Mouse (Mus musculus) left cerebral cortex, adult 18-20 months (tissue): ENCODE data around the gene Dusp28. TPM values are rescaled to one million over a fixed set of nuclear protein-coding genes. Genes with fewer than 3 reads are reported as not detected.
A peak's percentile ranks its signal among the peaks of the same experiment; 100 is the strongest.

Experiments
- DNase-seq, 2 experiments: peaks; one replicate each; pipeline ENCODE4 v3.0.0; 2021 to 2022; ENCODE audit warnings: low spot score in 2 of 2, mixed read lengths in 1 of 2
- total RNA-seq, 2 experiments: library from RNA; stranded (reverse); gene quantifications; 2 replicates each; pipeline ENCODE4 v1.2.3; 2021

The Dusp28 gene
- total RNA-seq, 2 experiments from 2014 or later, result 18.2 to 19.2 TPM

DNA sequence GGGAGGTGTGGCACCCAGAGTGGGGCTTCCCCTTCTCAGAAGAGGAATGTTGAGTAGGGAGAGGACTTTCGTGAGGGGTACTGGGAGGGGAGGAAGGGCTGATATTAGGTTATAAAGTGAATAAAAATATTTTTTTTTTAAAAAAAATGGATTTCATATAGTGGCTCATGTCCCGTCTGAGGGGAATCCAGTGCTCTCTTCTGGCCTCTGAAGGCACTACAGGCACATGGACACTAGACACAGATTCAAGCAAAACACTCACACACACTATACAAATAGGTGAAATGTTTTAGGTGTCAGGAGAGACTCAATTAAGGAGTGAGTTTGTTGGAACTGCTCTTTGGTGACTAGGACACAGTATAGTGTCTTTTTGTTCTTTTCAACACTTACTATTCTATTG is 29.2 kb downstream of the Dusp28 start:
- no peak for DNase-seq

DNA sequence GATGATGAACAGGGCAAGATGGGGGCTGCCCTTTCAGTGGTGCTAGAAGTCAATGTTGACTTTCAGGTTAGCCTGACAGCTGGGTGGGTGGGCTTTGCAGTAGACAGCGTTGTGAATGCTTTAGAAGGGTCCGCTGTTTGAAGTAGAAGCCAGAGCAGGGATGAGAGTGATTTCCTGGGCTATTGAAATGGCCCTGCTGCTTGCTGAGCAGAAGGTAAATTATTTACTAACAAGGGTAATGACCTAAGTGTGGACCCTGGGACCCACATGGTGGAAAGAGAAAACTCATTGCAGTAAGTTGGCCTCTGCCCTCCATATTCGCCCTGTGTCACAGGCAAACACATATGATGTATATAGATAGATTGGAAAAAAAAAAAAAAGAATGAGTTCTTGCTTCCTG is 29.7 kb downstream of the Dusp28 start:
- no peak for DNase-seq

DNA sequence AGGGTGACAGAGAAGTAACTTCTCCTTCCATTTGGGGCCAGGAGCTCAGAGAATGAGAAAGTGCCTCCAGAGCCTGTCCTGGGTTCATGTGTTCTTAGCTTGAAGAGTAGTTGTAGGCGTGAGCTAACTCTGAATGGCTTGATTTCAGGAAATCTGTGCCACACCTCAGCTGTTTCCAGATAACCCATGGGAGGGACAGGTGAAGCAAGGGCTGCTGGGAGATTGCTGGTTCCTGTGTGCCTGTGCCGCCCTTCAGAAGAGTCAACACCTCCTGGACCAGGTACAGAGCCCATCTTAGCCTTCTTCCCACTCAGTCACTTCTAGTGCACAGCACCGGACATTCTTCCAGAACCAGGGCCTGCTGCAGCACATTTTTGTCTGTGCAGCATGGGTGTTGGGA is 31.0 kb downstream of the Dusp28 start:
- DNase-seq, result no peak

DNA sequence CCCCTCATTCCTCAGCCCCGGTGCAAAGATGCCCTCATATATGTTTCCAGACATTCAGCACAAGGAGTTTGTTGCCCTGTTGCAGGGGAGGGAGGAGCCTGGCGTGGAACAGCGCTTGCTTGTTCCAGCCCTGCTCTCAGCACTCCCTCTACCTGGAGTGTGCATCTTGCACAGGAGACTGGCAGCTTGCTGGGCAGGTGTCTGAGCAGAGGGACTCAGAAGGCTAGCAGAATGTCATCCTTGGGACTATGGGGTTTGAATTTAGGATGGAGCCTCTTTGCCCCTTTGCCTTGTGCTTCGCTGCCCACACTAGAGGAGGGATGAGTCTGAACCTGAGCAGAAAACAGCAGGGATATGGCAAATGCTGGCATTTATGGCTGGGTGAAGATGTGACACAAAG is 33.0 kb downstream of the Dusp28 start:
- no peak for DNase-seq

DNA sequence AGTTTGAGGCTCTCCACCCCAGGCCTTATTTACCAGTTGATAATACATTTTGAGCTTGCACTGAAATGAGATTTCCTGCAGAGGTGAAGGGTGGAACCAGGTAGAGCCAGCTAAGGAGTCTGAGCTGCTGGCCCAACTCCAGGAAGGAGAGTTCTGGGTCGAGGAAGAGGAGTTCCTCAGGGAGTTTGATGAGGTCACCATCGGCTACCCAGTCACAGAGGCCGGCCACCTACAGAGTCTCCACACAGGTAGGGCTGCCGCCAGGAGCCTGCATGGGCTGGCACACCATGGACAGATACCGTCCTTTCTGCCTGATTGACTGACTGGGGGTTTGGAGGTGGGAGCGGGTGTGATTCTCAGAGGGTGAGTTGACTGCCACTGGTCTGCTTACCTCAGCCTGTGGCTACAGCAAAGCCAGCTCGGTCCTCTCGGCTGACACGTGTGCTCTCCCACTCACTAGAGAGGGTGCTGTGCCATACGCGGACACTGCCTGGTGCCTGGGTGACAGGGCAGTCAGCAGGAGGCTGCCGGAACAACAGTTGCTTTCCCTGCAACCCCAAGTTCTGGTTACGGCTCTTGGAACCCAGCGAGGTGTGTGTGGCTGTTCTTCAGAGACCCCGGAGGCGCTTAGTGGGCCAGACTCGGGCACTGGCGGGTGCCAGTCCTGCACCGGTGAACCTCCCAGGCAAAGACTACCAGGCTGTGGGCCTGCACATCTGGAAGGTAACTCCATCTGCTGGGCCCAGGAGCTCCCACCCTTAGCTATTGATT is 36.6 kb downstream of the Dusp28 start:
- DNase-seq, result no peak

DNA sequence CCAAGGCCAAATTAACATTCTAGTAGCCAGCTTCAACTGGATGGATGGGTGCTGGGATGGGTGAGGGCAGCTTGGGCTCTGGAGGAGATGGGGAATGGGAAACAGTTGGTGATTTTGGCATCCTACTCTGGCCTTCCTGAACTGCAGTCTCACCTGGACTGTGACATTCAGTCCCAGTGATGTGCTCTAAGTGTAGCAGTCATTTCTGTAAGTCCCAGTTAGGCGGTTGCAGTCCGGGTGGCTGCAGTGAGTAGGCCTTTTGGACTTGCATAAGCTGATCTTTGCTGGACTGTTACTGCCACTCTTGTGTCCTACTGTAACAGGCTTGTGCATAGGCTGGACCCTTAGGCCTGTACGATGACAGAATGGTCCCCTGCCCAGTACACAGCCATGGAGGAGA is 41.2 kb downstream of the Dusp28 start:
- no peak for DNase-seq

DNA sequence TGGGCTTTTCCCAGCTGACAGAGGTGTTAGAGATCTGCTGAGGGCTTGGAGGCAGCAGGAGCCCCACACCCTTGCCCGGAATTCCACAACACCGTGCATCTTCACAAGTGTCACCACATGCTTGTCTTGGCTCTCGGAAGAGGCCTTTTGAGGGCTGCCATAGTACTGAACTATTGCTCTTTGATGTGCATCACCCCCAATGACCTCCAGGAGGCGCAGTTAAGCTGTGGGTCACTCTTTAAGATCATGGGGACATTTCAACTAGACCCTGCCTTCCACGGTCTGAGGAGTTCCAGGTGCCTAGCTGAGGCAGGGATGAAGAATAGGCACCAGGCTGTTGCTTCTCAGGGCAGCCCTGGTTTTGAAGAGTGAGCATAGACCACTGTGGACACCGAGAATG is 42.6 kb downstream of the Dusp28 start:
- no peak for DNase-seq

DNA sequence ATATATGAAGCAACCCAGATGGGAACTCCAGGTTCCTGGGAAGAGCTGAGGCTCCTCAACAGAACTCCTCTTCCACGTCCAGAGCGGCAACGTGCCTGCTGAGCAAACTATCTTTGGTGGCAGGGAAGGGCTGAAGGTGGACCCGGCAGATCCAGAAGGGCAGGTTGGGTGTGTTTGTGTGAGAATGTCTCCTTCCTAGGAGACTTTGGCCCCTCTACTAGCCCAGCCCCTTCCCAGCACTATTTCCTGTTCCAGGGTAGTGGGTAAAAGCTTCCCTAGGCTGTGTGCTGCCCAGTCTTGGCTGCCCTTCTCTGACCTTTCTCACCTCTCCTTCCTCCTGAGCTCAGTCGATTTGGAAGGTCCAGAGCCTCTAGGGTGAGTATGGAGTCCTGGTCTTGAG is 43.8 kb downstream of the Dusp28 start, which contains the start of gene Gpr35:
TSS of gene Gpr35 (plus strand) at position 259 of the 400 bp plus-strand sequence.
- DNase-seq, result no peak

DNA sequence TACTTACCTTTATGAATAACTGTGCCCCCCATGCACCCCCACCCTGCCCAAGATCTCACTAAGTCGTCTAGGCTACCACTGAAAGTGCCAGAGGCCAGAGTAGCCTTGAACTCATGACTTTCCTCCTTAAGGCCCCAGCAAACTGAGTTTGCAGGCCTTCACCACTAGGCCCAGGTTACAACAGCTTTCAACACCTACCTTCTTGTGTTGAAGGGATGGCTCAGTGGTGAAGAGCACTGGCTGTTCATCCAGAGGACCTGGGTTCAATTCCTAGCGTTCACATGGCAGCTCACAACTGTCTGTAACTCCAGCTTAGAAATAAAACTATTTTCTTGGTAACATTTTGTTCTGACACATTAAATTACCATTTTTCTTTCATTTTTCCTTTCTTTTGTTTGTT is 46.9 kb downstream of the Dusp28 start:
- DNase-seq, result no peak

DNA sequence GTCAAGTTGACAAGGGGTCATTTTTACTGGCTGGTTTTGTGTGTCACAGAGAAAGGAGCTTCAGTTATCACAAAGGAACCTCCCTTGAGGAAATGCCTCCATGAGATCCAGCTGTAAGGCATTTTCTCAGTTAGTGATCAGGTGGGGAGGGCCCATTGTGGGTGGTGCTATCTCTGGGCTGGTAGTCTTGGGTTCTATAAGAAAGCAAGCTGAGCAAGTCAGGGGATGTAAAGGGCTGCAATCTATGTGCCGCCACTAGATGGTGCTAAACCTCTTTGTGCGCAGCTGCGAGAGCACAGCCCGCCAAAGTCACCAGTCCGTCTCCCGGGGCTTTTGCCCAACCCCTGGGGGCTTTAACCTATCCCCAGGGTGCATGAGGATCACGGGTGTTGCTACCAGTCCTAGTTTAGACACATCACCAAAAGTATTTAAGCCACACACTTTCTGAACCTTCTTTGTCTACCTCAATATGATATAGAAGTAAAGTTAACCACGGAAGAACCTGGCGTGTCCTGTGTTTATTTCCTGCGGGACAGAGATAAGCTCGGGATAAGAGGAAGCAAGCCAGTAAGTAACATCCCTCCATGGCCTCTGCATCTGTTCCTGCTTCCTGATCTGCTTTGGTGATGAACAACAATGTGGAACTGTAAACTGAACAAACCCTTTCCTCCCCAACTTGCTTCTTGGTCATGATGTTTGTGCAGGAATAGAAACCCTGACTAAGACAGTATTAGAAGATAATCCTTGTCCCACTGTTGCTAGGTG is 50.0 kb downstream of the Dusp28 start:
- DNase-seq, result peak; percentile 66 to 74

Other genes with a start within 250 kb of the Dusp28 start
- gene Gpc1, start 75.3 kb upstream of the Dusp28 start, total RNA-seq, result 10 to 100 TPM; 81.6 to 86.5 TPM
- gene Ankmy1, start 4.1 kb upstream of the Dusp28 start, total RNA-seq, result under 1 TPM; 0.40 to 0.53 TPM
- 10 to 100 TPM; 30.2 to 34.4 TPM for gene Rnpepl1, start 3.8 kb downstream of the Dusp28 start, total RNA-seq
- 10 to 100 TPM; 40.1 to 40.7 TPM for gene Capn10, start 27.4 kb downstream of the Dusp28 start, total RNA-seq
- gene Gpr35, start 43.9 kb downstream of the Dusp28 start, total RNA-seq, result under 1 TPM in 1 of 2 experiments, not detected in 1; 0.33 TPM
- not detected for gene Aqp12, start 99.4 kb downstream of the Dusp28 start, total RNA-seq
- gene Kif1a, start 195.0 kb downstream of the Dusp28 start, total RNA-seq, result 100 to 1,000 TPM; 735 to 776 TPM
- gene Agxt, start 228.3 kb downstream of the Dusp28 start, total RNA-seq, result not detected